Mouse (Mus musculus): Measurements from ENCODE around the gene Cycs. TPM values are rescaled to one million over a fixed set of nuclear protein-coding genes. Genes with fewer than 3 reads are reported as not detected.

The Cycs gene
- polyA plus RNA-seq, 1 experiment from 2014 or later, result 66.0 TPM

- WGBS, result 95% methylated on average over 5 of the region's 5 CpGs
- H3K9me3 ChIP-seq, result no peaks in the 10 kb centered on the region
- no peaks in the 10 kb centered on the region for H3K4me1 ChIP-seq (replicated peaks)
- H3K9ac ChIP-seq (replicated peaks), result no peak overlapping the region
- H3K4me3 ChIP-seq (replicated peaks), result no peak overlapping the region
- no peak overlapping the region for H3K27ac ChIP-seq
- H3K4me2 ChIP-seq (replicated peaks), result no peak overlapping the region
- no peaks in the 10 kb centered on the region for H3K36me3 ChIP-seq
- no peak for ATAC-seq
- H3K27me3 ChIP-seq, result no peaks in the 10 kb centered on the region
These were observed 46.2 kb downstream of the Cycs start for GRCm38 (mm10) chr6:50520139-50520538.

DNA sequence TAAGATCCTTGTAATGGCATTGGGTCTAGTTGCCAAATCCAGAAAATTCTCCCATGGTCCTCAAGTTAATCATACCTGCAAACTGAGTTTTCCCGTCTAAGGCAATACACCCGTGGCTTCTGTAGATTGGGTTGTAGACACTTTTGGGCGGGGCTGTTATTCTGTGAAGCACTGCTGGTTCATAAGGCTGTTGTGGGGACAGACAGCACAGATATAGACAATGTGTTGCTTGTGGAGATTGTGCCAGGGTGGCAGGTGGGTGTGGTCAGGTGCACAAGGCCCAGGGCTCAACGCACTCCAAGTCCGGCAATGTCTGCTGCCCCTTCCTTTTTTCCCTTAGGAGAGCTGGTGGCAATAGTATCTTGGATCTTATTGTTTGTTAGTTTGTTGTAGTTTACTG lies 48.0 kb downstream of the Cycs start:
- Histone ChIP-seq H3K27ac (no peak overlapping the region), H3K9ac (replicated peaks) (no peak overlapping the region), H3K4me2 (replicated peaks) (no peak overlapping the region), H3K27me3 (no peaks in the 10 kb centered on the region), H3K9me3 (no peaks in the 10 kb centered on the region), H3K4me3 (replicated peaks) (no peak overlapping the region), H3K4me1 (replicated peaks) (no peaks in the 10 kb centered on the region), H3K36me3 (no peaks in the 10 kb centered on the region)
- whole genome bisulfite sequencing, result 91% methylated on average over 5 of the region's 5 CpGs
- no peak for ATAC-seq

Small RNAs within 50 kb of the gene (microRNA-seq; reads per million reads assigned to microRNA genes)
- gene Mir6371, result not detected

Other genes starting within 250 kb of the Cycs start
- gene Osbpl3, start 110.3 kb downstream of the Cycs start, polyA plus RNA-seq (2015; fragmentation: Nextera tagmentation; extraction: Ambion mirVana), result 6.7 and 8.6 TPM in 2 replicates
- 1.9 and 2.9 TPM in 2 replicates for gene 4921507P07Rik, start 30.1 kb upstream of the Cycs start, polyA plus RNA-seq (2015; fragmentation: Nextera tagmentation; extraction: Ambion mirVana)
- gene Npvf, start 87.9 kb upstream of the Cycs start, polyA plus RNA-seq (2015; fragmentation: Nextera tagmentation; extraction: Ambion mirVana), result 0.94 TPM in 1 of 2 replicates, not detected in the other